Mouse (Mus musculus): ENCODE data around the gene Lyve1. TPM values are rescaled to one million over a fixed set of nuclear protein-coding genes. Genes with fewer than 3 reads are reported as not detected.

Lyve1 gene
- total and polyA plus RNA-seq, 3 experiments = not detected

GRCm38 (mm10) chr7:110840332-110840731 is 22.7 kb downstream of the Lyve1 start:
- peaks cover 1 to 8% of the 10 kb centered on the region in 2 experiments; a peak in 2 of 4 replicates for H3K36me3 ChIP-seq (ENCODE audit: control insufficient read depth in 1 of 2, insufficient read depth in 2 of 2, low read length in 2 of 2)
- peaks cover 5 to 13% of the 10 kb centered on the region in 2 experiments for H3K4me1 ChIP-seq (ENCODE audit: control insufficient read depth in 1 of 2, insufficient read depth in 2 of 2, low read length in 2 of 2)
- no peak overlapping the region for H3K27ac ChIP-seq (ENCODE audit: control insufficient read depth, low read depth, low read length)
- peak; percentile 76 for DNase-seq (ENCODE audit: low read depth, low spot score)
- no peak overlapping the region for H3K4me3 ChIP-seq (ENCODE audit: control insufficient read depth in 1 of 2, insufficient read depth in 1 of 2, low read depth in 2 of 2, low read length in 2 of 2)
- no peak overlapping the region for H3K9ac ChIP-seq (ENCODE audit: control insufficient read depth, low read depth, low read length, poor library complexity, severe bottlenecking)
- TF ChIP-seq MYC (IDR thresholded peaks at IDR 0.05; ENCODE audit: low read depth, low read length) (0 out of 2 replicates have a peak, but pooled peaks have one; percentile 25), MAFK (IDR thresholded peaks at IDR 0.05; ENCODE audit: borderline replicate concordance, low read depth, low read length) (no peak)
- H3K27me3 ChIP-seq (ENCODE audit: control insufficient read depth in 1 of 2, insufficient read depth in 2 of 2, low read length in 2 of 2) = no peaks in the 10 kb centered on the region
- H3K9me3 ChIP-seq (replicated peaks; ENCODE audit: insufficient read depth, low read length) = no peaks in the 10 kb centered on the region
- H3K79me2 ChIP-seq (ENCODE audit: control insufficient read depth, insufficient read depth, low read length, poor library complexity) = peaks cover 10% of the 10 kb centered on the region

GRCm38 (mm10) chr7:110834522-110834921 is 28.5 kb downstream of the Lyve1 start:
- no peak overlapping the region for H3K9ac ChIP-seq (ENCODE audit: control insufficient read depth, low read depth, low read length, poor library complexity, severe bottlenecking)
- no peaks in the 10 kb centered on the region for H3K9me3 ChIP-seq (replicated peaks; ENCODE audit: insufficient read depth, low read length)
- no peak overlapping the region for H3K27ac ChIP-seq (ENCODE audit: control insufficient read depth, low read depth, low read length)
- H3K4me1 ChIP-seq (ENCODE audit: control insufficient read depth in 1 of 2, insufficient read depth in 2 of 2, low read length in 2 of 2) = peaks cover 0 to 3% of the 10 kb centered on the region in 2 experiments; a peak in 1 of 4 replicates
- H3K36me3 ChIP-seq (ENCODE audit: control insufficient read depth in 1 of 2, insufficient read depth in 2 of 2, low read length in 2 of 2) = peaks cover under 1 to 11% of the 10 kb centered on the region in 2 experiments; a peak in 3 of 4 replicates
- TF ChIP-seq TAL1 (IDR thresholded peaks at IDR 0.05; ENCODE audit: low read length) (no peak), RCOR1 (IDR thresholded peaks at IDR 0.05; ENCODE audit: low read depth, low read length) (no peak), POLR2A (IDR thresholded peaks at IDR 0.05; ENCODE audit: control insufficient read depth in 1 of 2, insufficient read depth in 1 of 2, low read depth in 1 of 2, low read length in 2 of 2, poor library complexity in 1 of 2) (no peak), KAT2A (conservative IDR thresholded peaks at IDR 0.05; ENCODE audit: low read depth, low read length) (no peak), MEF2A (IDR thresholded peaks at IDR 0.05; ENCODE audit: extremely low read depth, insufficient replicate concordance, low read depth, low read length, poor library complexity, severe bottlenecking) (no peak), NELFE (IDR thresholded peaks at IDR 0.05; ENCODE audit: low read depth, low read length) (no peak), CHD1 (IDR thresholded peaks at IDR 0.05; ENCODE audit: low read depth, low read length) (no peak), UBTF (IDR thresholded peaks at IDR 0.05; ENCODE audit: borderline replicate concordance, insufficient read depth, low read depth, low read length) (no peak), TCF12 (IDR thresholded peaks at IDR 0.05; ENCODE audit: low read depth, low read length) (no peak), ZMIZ1 (IDR thresholded peaks at IDR 0.05; ENCODE audit: low read depth, low read length) (no peak), E2F4 (IDR thresholded peaks at IDR 0.05; ENCODE audit: borderline replicate concordance, low read depth, low read length) (no peak)
- no peaks in the 10 kb centered on the region for H3K79me2 ChIP-seq (ENCODE audit: control insufficient read depth, insufficient read depth, low read length, poor library complexity)
- no peak for DNase-seq (ENCODE audit: low read depth, low spot score)
- H3K27me3 ChIP-seq (ENCODE audit: control insufficient read depth in 1 of 2, insufficient read depth in 2 of 2, low read length in 2 of 2) = no peaks in the 10 kb centered on the region
- H3K4me3 ChIP-seq (ENCODE audit: control insufficient read depth in 1 of 2, insufficient read depth in 1 of 2, low read depth in 2 of 2, low read length in 2 of 2) = no peak overlapping the region

- Histone ChIP-seq H3K4me1 (ENCODE audit: control insufficient read depth in 1 of 2, insufficient read depth in 2 of 2, low read length in 2 of 2) (peaks cover 0 to 3% of the 10 kb centered on the region in 2 experiments; a peak in 1 of 4 replicates), H3K4me3 (ENCODE audit: control insufficient read depth in 1 of 2, insufficient read depth in 1 of 2, low read depth in 2 of 2, low read length in 2 of 2) (no peak overlapping the region), H3K79me2 (ENCODE audit: control insufficient read depth, insufficient read depth, low read length, poor library complexity) (no peaks in the 10 kb centered on the region), H3K27ac (ENCODE audit: control insufficient read depth, low read depth, low read length) (no peak overlapping the region), H3K9me3 (replicated peaks; ENCODE audit: insufficient read depth, low read length) (no peaks in the 10 kb centered on the region), H3K9ac (ENCODE audit: control insufficient read depth, low read depth, low read length, poor library complexity, severe bottlenecking) (no peak overlapping the region), H3K27me3 (ENCODE audit: control insufficient read depth in 1 of 2, insufficient read depth in 2 of 2, low read length in 2 of 2) (no peaks in the 10 kb centered on the region), H3K36me3 (ENCODE audit: control insufficient read depth in 1 of 2, insufficient read depth in 2 of 2, low read length in 2 of 2) (peaks cover 0 to 11% of the 10 kb centered on the region in 2 experiments; a peak in 3 of 4 replicates)
- no peak for TF ChIP-seq ELF1 (IDR thresholded peaks at IDR 0.05; ENCODE audit: low read depth, low read length)
- no peak for TF ChIP-seq NRF1 (IDR thresholded peaks at IDR 0.05; ENCODE audit: insufficient read depth, low read depth, low read length, poor library complexity, severe bottlenecking)
- TF ChIP-seq TCF12 (IDR thresholded peaks at IDR 0.05; ENCODE audit: low read depth, low read length) = no peak
- no peak for TF ChIP-seq ZC3H11A (IDR thresholded peaks at IDR 0.05; ENCODE audit: low read depth, low read length)
- TF ChIP-seq MAZ (IDR thresholded peaks at IDR 0.05; ENCODE audit: low read depth, low read length) = no peak
- no peak for TF ChIP-seq CHD2 (IDR thresholded peaks at IDR 0.05; ENCODE audit: low read length)
- no peak for TF ChIP-seq ZKSCAN1 (IDR thresholded peaks at IDR 0.05; ENCODE audit: low read depth, low read length)
- DNase-seq (ENCODE audit: low read depth, low spot score) = no peak
Measured at GRCm38 (mm10) chr7:110834018-110834417, 29.0 kb downstream of the Lyve1 start.

All from MEL (cell line).